Mouse (Mus musculus) megakaryocyte, embryonic 14.5 days (primary cell): ENCODE results near the gene Cryaa.

ENCODE experiments used
- FLI1 ChIP-seq: IDR thresholded peaks from 2 replicates; pipeline ENCODE4 v1.6.1; 2012; ENCODE audit warnings: low read length, inconsistent platforms, mixed read lengths
- GATA1 ChIP-seq: IDR thresholded peaks from 3 replicates; pipeline ENCODE4 v1.6.1; 2012; ENCODE audit warnings: mixed read lengths, low read length, inconsistent platforms, borderline replicate concordance

GRCm38 (mm10) chr17:31726216-31726615 lies 48.6 kb downstream of the Cryaa start:
- TF ChIP-seq GATA1 (no peak), FLI1 (no peak)
